In genomic region chr2:93191488-93192181, GRCm38 (mm10) we compare ENCODE assay signal across 11 mouse cellular contexts. TPM values are rescaled to one million over a fixed set of nuclear protein-coding genes. Genes with fewer than 3 reads are reported as not detected.
DNase-seq lines count a peak whose midpoint lies in the region; ATAC-seq and TF ChIP-seq lines count a peak whose summit lies in the region.
"Had no signal": no experiment of that assay in that cellular context is flagged by ENCODE, and none has a peak within 500 bp of the region (broad histone marks: within the 10 kb centered on the region; RNA-seq: fewer than 3 reads in every experiment).

No protein-coding gene starts in this region.

- TF ChIP-seq POLR2A in ES-Bruce4 (IDR thresholded peaks at IDR 0.05; ENCODE audit: insufficient read depth, low read length) = no peak

- no peak overlapping the region for H3K4me3 ChIP-seq in ES-Bruce4 (ENCODE audit: low read depth, low read length)
- H3K4me3 ChIP-seq in hindbrain, embryonic 11.5 days (ENCODE audit: low read depth, low read length) = peak overlapping the region; percentile 27
- H3K4me3 ChIP-seq in midbrain, embryonic 14.5 days (replicated peaks; ENCODE audit: low read depth, low read length) = peak overlapping the region; percentile 20
- H3K4me3 ChIP-seq: heart, embryonic 12.5 days; limb, embryonic 15.5 days had no signal

- peaks cover 25% of the 10 kb centered on the region for H3K4me1 ChIP-seq in ES-Bruce4 (ENCODE audit: control insufficient read depth, insufficient read depth, low read length)
- H3K4me1 ChIP-seq in hindbrain, embryonic 11.5 days (replicated peaks; ENCODE audit: control insufficient read depth, insufficient read depth, low read length) = peaks cover 40% of the 10 kb centered on the region
- H3K4me1 ChIP-seq in midbrain, embryonic 14.5 days (ENCODE audit: control insufficient read depth, insufficient read depth, low read length) = peaks cover 65% of the 10 kb centered on the region

- no peak overlapping the region for H3K9ac ChIP-seq in ES-Bruce4 (ENCODE audit: low read depth, poor library complexity, severe bottlenecking)
- H3K9ac ChIP-seq in hindbrain, embryonic 11.5 days (ENCODE audit: low read depth, low read length) = peak overlapping the region; percentile 43
- H3K9ac ChIP-seq in midbrain, embryonic 14.5 days (replicated peaks; ENCODE audit: low read length) = peak overlapping the region; percentile 47
- H3K9ac ChIP-seq: heart, embryonic 12.5 days; limb, embryonic 15.5 days had no signal

- no peak for ATAC-seq in hindbrain, embryonic 11.5 days (ENCODE audit: low FRiP score)
- ATAC-seq in midbrain, embryonic 14.5 days (ENCODE audit: low FRiP score, low TSS enrichment) = no peak

- DNase-seq in ZHBTc4 (ENCODE audit: low read depth, low spot score) = peak; percentile 57
- DNase-seq in hindbrain, embryonic 11.5 days (ENCODE audit: low spot score) = no peak
- peak; percentile 58 for DNase-seq in midbrain, embryonic 14.5 days
- no peak for DNase-seq in layer of hippocampus, postnatal 14 days (ENCODE audit: low spot score in 2 of 2)
- DNase-seq in right cerebral cortex, postnatal 4 days = no peak
- DNase-seq in cerebellum, postnatal 14 days = no peak
- DNase-seq: cerebellum, adult 9-11 months; kidney, postnatal 25 days had no signal

- 44% methylated on average over 14 of the region's 14 CpGs for WGBS in hindbrain, embryonic 11.5 days
- WGBS in midbrain, embryonic 14.5 days = 48% methylated on average over 14 of the region's 14 CpGs

- H3K27ac ChIP-seq in ES-Bruce4 (ENCODE audit: insufficient read depth, low read length) = peak overlapping the region; percentile 34
- H3K27ac ChIP-seq in hindbrain, embryonic 11.5 days (ENCODE audit: low read depth, low read length) = peak overlapping the region; percentile 80
- H3K27ac ChIP-seq in midbrain, embryonic 14.5 days (replicated peaks; ENCODE audit: low read depth, low read length) = peak overlapping the region; percentile 62
- H3K27ac ChIP-seq: limb, embryonic 15.5 days had no signal

- no peaks in the 10 kb centered on the region for H3K27me3 ChIP-seq in ES-Bruce4 (ENCODE audit: control insufficient read depth, insufficient read depth, low read length, poor library complexity, severe bottlenecking)
- no peaks in the 10 kb centered on the region for H3K27me3 ChIP-seq in hindbrain, embryonic 11.5 days (ENCODE audit: control insufficient read depth, insufficient read depth, low read length)
- no peaks in the 10 kb centered on the region for H3K27me3 ChIP-seq in midbrain, embryonic 14.5 days (ENCODE audit: control insufficient read depth, insufficient read depth, low read length)

- H3K36me3 ChIP-seq in ES-Bruce4 (ENCODE audit: control insufficient read depth, insufficient read depth, low read length, poor library complexity, severe bottlenecking) = no peaks in the 10 kb centered on the region
- no peaks in the 10 kb centered on the region for H3K36me3 ChIP-seq in hindbrain, embryonic 11.5 days (ENCODE audit: control insufficient read depth, insufficient read depth, low read length)
- H3K36me3 ChIP-seq in midbrain, embryonic 14.5 days (ENCODE audit: control insufficient read depth, insufficient read depth, low read length) = peaks cover 4% of the 10 kb centered on the region; the same call in 1 of the 2 replicates
- H3K36me3 ChIP-seq: heart, embryonic 12.5 days; limb, embryonic 15.5 days had no signal

- no peak for TF ChIP-seq CTCF in ES-Bruce4 (IDR thresholded peaks at IDR 0.05; ENCODE audit: low read depth, low read length)

- H3K4me2 ChIP-seq in hindbrain, embryonic 11.5 days (replicated peaks; ENCODE audit: low read depth, low read length) = peak overlapping the region; percentile 55
- H3K4me2 ChIP-seq in midbrain, embryonic 14.5 days (ENCODE audit: low read length) = peak overlapping the region; percentile 87
- H3K4me2 ChIP-seq: limb, embryonic 15.5 days had no signal

- no peak for TF ChIP-seq EP300 in ES-Bruce4 (IDR thresholded peaks at IDR 0.05; ENCODE audit: insufficient read depth, low read depth, low read length)

- H3K9me3 ChIP-seq in ES-Bruce4 (replicated peaks; ENCODE audit: control insufficient read depth, insufficient read depth, low read length, poor library complexity, severe bottlenecking) = no peaks in the 10 kb centered on the region
- H3K9me3 ChIP-seq in hindbrain, embryonic 11.5 days (ENCODE audit: control insufficient read depth, low read length) = no peaks in the 10 kb centered on the region
- H3K9me3 ChIP-seq in midbrain, embryonic 14.5 days (ENCODE audit: control insufficient read depth, low read length) = no peaks in the 10 kb centered on the region
- H3K9me3 ChIP-seq: heart, embryonic 12.5 days; limb, embryonic 15.5 days had no signal

RNA-seq across cellular contexts. Expression of gene Trp53i11, which starts 4.3 kb away (rescaled TPM):
- polyA plus RNA-seq in ES-Bruce4 (2011; ENCODE audit: insufficient read depth, insufficient read length, low read depth, missing spikeins) = 31.2 and 33.2 TPM in 2 replicates
- 204 and 221 TPM in 2 replicates for polyA plus RNA-seq in hindbrain, embryonic 11.5 days (2014; fragmentation: Nextera tagmentation; extraction: Ambion mirVana)
- 122 and 165 TPM in 2 replicates for polyA plus RNA-seq in midbrain, embryonic 14.5 days (2014; fragmentation: Nextera tagmentation; extraction: Ambion mirVana)
- total RNA-seq in layer of hippocampus, postnatal 14 days (2021) = 10 to 100 TPM; 49.2 to 53.7 TPM

Comparison
In these comparisons a context has a peak if more than half of its experiments do, and no peak if none do; other contexts are left out.
1. DNase-seq: peak in ZHBTc4 (single experiment) and midbrain, embryonic 14.5 days (single experiment); none in hindbrain, embryonic 11.5 days (single experiment), layer of hippocampus, postnatal 14 days (0 of 2), right cerebral cortex, postnatal 4 days (single experiment) and cerebellum, postnatal 14 days (0 of 2).
2. Peak in every context shown above with its lines, with median percentiles within 50 percentile points of each other: H3K27ac ChIP-seq.